Mouse (Mus musculus): ENCODE measurements around the gene Znrf2. TPM values are rescaled to one million over a fixed set of nuclear protein-coding genes. Genes with fewer than 3 reads are reported as not detected.
"Not testable (repeated sequence)": the region's sequence is repeated elsewhere in the genome, so short reads cannot be mapped to it uniquely, and the experiment has no call there.

The Znrf2 gene
- total and polyA plus RNA-seq, 3 experiments, result 16.1 to 21.3 TPM; not detected in 1

GRCm38 (mm10) chr6:54855801-54856583 is 39.3 kb downstream of the Znrf2 start:
- Histone ChIP-seq H3K9ac (ENCODE audit: control insufficient read depth, low read depth, low read length, poor library complexity, severe bottlenecking) (no peak overlapping the region), H3K27me3 (ENCODE audit: control insufficient read depth in 1 of 2, insufficient read depth in 2 of 2, low read length in 2 of 2) (no peaks in the 10 kb centered on the region), H3K4me1 (ENCODE audit: control insufficient read depth in 1 of 2, insufficient read depth in 2 of 2, low read length in 2 of 2) (peaks cover 29 to 43% of the 10 kb centered on the region in 2 experiments), H3K4me3 (ENCODE audit: control insufficient read depth in 1 of 2, insufficient read depth in 1 of 2, low read depth in 2 of 2, low read length in 2 of 2) (no peak overlapping the region), H3K27ac (ENCODE audit: control insufficient read depth, low read depth, low read length) (no peak overlapping the region), H3K36me3 (ENCODE audit: control insufficient read depth in 1 of 2, insufficient read depth in 2 of 2, low read length in 2 of 2) (peaks cover 0 to 37% of the 10 kb centered on the region in 2 experiments; a peak in 2 of 4 replicates), H3K79me2 (ENCODE audit: control insufficient read depth, insufficient read depth, low read length, poor library complexity) (peaks cover 32% of the 10 kb centered on the region), H3K9me3 (replicated peaks; ENCODE audit: insufficient read depth, low read length) (no peaks in the 10 kb centered on the region)
- DNase-seq (ENCODE audit: low read depth, low spot score), result no peak
- TF ChIP-seq SIN3A (IDR thresholded peaks at IDR 0.05; ENCODE audit: low read length) (no peak), GABPA (IDR thresholded peaks at IDR 0.05; ENCODE audit: low read depth, low read length) (0 out of 2 replicates have a peak, but pooled peaks have one; percentile 53)

DNA sequence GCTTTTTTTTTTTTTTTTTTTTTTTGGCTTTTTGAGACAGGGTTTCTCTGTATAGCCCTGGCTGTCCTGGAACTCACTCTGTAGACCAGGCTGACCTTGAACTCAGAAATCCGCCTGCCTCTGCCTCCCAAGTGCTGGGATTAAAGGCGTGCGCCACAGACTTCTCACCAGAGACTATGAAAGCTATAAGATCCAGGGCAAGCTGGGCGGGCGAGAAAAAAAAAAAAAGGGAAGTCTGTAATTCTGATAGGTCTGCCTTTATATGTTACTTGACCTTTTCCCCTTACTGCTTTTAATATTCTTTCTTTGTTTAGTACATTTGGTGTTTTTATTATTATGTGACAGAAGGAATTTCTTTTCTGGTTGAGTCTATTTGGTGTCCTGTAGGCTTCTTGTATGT is 42.4 kb downstream of the Znrf2 start:
- not testable (repeated sequence) for H3K27ac ChIP-seq (ENCODE audit: control insufficient read depth, low read depth, low read length); H3K4me3 ChIP-seq (ENCODE audit: control insufficient read depth in 1 of 2, insufficient read depth in 1 of 2, low read depth in 2 of 2, low read length in 2 of 2); H3K27me3 ChIP-seq (ENCODE audit: control insufficient read depth in 1 of 2, insufficient read depth in 2 of 2, low read length in 2 of 2); H3K9ac ChIP-seq (ENCODE audit: control insufficient read depth, low read depth, low read length, poor library complexity, severe bottlenecking); H3K9me3 ChIP-seq (replicated peaks; ENCODE audit: insufficient read depth, low read length)
- Histone ChIP-seq H3K36me3 (ENCODE audit: control insufficient read depth in 1 of 2, insufficient read depth in 2 of 2, low read length in 2 of 2) (peaks cover 1 to 13% of the 10 kb centered on the region in 2 experiments; a peak in 3 of 4 replicates), H3K79me2 (ENCODE audit: control insufficient read depth, insufficient read depth, low read length, poor library complexity) (peaks cover 24% of the 10 kb centered on the region), H3K4me1 (ENCODE audit: control insufficient read depth in 1 of 2, insufficient read depth in 2 of 2, low read length in 2 of 2) (peaks cover 13 to 22% of the 10 kb centered on the region in 2 experiments)
- DNase-seq (ENCODE audit: low read depth, low spot score), result peak; percentile 54
- TF ChIP-seq ZNF384 (IDR thresholded peaks at IDR 0.05; ENCODE audit: low read depth, low read length), result peak; percentile 89

DNA sequence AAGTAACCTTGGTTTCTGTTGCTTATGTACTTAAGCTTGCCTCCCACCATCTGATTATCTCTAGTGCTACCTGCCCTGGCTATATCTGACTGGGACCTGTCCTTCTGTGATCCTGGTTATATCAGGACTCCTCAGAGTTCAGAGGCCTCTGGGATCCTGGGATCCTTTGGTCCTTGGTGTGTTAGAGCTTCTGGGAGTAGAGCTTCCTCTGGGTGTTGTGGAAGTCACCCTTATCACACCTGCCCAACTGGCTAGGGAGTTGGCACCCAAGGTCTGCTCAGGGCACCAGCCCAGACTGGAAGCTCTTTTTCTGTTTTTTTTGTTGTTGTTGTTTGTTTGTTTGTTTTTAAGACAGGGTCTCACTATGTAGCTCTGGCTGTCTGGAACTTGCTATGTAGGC is 43.5 kb downstream of the Znrf2 start:
- no peaks in the 10 kb centered on the region for H3K9me3 ChIP-seq (replicated peaks; ENCODE audit: insufficient read depth, low read length)
- no peak overlapping the region for H3K27ac ChIP-seq (ENCODE audit: control insufficient read depth, low read depth, low read length)
- no peak overlapping the region for H3K4me3 ChIP-seq (ENCODE audit: control insufficient read depth in 1 of 2, insufficient read depth in 1 of 2, low read depth in 2 of 2, low read length in 2 of 2)
- H3K9ac ChIP-seq (ENCODE audit: control insufficient read depth, low read depth, low read length, poor library complexity, severe bottlenecking), result no peak overlapping the region
- peak; percentile 36 for TF ChIP-seq TAL1 (IDR thresholded peaks at IDR 0.05; ENCODE audit: low read length)
- TF ChIP-seq TBP (IDR thresholded peaks at IDR 0.05; ENCODE audit: low read depth, low read length), result no peak
- no peaks in the 10 kb centered on the region for H3K27me3 ChIP-seq (ENCODE audit: control insufficient read depth in 1 of 2, insufficient read depth in 2 of 2, low read length in 2 of 2)
- peaks cover 10 to 16% of the 10 kb centered on the region in 2 experiments for H3K4me1 ChIP-seq (ENCODE audit: control insufficient read depth in 1 of 2, insufficient read depth in 2 of 2, low read length in 2 of 2)
- no peak for DNase-seq (ENCODE audit: low read depth, low spot score)
- peaks cover 4 to 10% of the 10 kb centered on the region in 2 experiments for H3K36me3 ChIP-seq (ENCODE audit: control insufficient read depth in 1 of 2, insufficient read depth in 2 of 2, low read length in 2 of 2)
- H3K79me2 ChIP-seq (ENCODE audit: control insufficient read depth, insufficient read depth, low read length, poor library complexity), result peaks cover 20% of the 10 kb centered on the region

GRCm38 (mm10) chr6:54866731-54867410 is 50.2 kb downstream of the Znrf2 start:
- Histone ChIP-seq H3K27ac (ENCODE audit: control insufficient read depth, low read depth, low read length) (no peak overlapping the region), H3K9me3 (replicated peaks; ENCODE audit: insufficient read depth, low read length) (no peaks in the 10 kb centered on the region), H3K4me3 (ENCODE audit: control insufficient read depth in 1 of 2, insufficient read depth in 1 of 2, low read depth in 2 of 2, low read length in 2 of 2) (no peak overlapping the region), H3K27me3 (ENCODE audit: control insufficient read depth in 1 of 2, insufficient read depth in 2 of 2, low read length in 2 of 2) (no peaks in the 10 kb centered on the region), H3K79me2 (ENCODE audit: control insufficient read depth, insufficient read depth, low read length, poor library complexity) (peaks cover 3% of the 10 kb centered on the region; the same call in 1 of the 2 replicates), H3K36me3 (ENCODE audit: control insufficient read depth in 1 of 2, insufficient read depth in 2 of 2, low read length in 2 of 2) (peaks cover 8 to 9% of the 10 kb centered on the region in 2 experiments), H3K4me1 (ENCODE audit: control insufficient read depth in 1 of 2, insufficient read depth in 2 of 2, low read length in 2 of 2) (peaks cover 6 to 9% of the 10 kb centered on the region in 2 experiments), H3K9ac (ENCODE audit: control insufficient read depth, low read depth, low read length, poor library complexity, severe bottlenecking) (no peak overlapping the region)
- peak; percentile 32 for DNase-seq (ENCODE audit: low read depth, low spot score)
- TF ChIP-seq USF1 (IDR thresholded peaks at IDR 0.05; ENCODE audit: low read depth, low read length) (peak; percentile 68), NRF1 (IDR thresholded peaks at IDR 0.05; ENCODE audit: insufficient read depth, low read depth, low read length, poor library complexity, severe bottlenecking) (no peak), TCF12 (IDR thresholded peaks at IDR 0.05; ENCODE audit: low read depth, low read length) (no peak), MAFK (IDR thresholded peaks at IDR 0.05; ENCODE audit: borderline replicate concordance, low read depth, low read length) (0 out of 2 replicates have a peak, but pooled peaks have one; percentile 32), USF2 (IDR thresholded peaks at IDR 0.05; ENCODE audit: borderline replicate concordance in 1 of 2, insufficient read depth in 1 of 2, low read depth in 1 of 2, low read length in 2 of 2) (0 out of 4 replicates have a peak, but pooled peaks of 1 of the 2 experiments have one; percentile 19), ETS1 (IDR thresholded peaks at IDR 0.05; ENCODE audit: low read depth, low read length) (peak; percentile 22; the same call in 1 of the 2 replicates), ELF1 (IDR thresholded peaks at IDR 0.05; ENCODE audit: low read depth, low read length) (no peak)
